Mouse (Mus musculus) forebrain, postnatal 0 days (tissue): ENCODE results near the gene 0610010F05Rik. TPM values are rescaled to one million over a fixed set of nuclear protein-coding genes. Genes with fewer than 3 reads are reported as not detected.
A peak's percentile ranks its signal among the peaks of the same experiment; 100 is the strongest.

Source experiments
- ATAC-seq: fragments of 200-750 bp; cut with Nextera tagmentation; 2 replicates; pipeline ENCODE4 v1.8.0; 2017; ENCODE audit warnings: mild to moderate bottlenecking, moderate library complexity
- DNase-seq: peaks from one replicate; pipeline ENCODE4 v3.0.0-alpha.2; 2015
- H3K27ac ChIP-seq: fragments of 300-500 bp; sonication (generic); 2 replicates; pipeline ENCODE4 v1.5.1; 2014; ENCODE audit warnings: low read depth, mild to moderate bottlenecking, antibody characterized with exemption, low read length, moderate library complexity, mixed read lengths
- H3K27me3 ChIP-seq: fragments of 300-500 bp; sonication (generic); 2 replicates; pipeline ENCODE4 v1.6.1; 2014; ENCODE audit warnings: mild to moderate bottlenecking, low read length, mixed read lengths; ENCODE audit not compliant: insufficient read depth
- H3K36me3 ChIP-seq: fragments of 300-500 bp; sonication (generic); 2 replicates; pipeline ENCODE4 v1.6.1; 2014; ENCODE audit warnings: mild to moderate bottlenecking, moderate library complexity; ENCODE audit not compliant: insufficient read depth
- H3K4me1 ChIP-seq: fragments of 300-500 bp; sonication (generic); 2 replicates; pipeline ENCODE4 v1.6.1; 2014; ENCODE audit warnings: antibody characterized with exemption; ENCODE audit not compliant: insufficient read depth
- H3K4me2 ChIP-seq: fragments of 300-500 bp; sonication (generic); 2 replicates; pipeline ENCODE4 v1.6.1; 2014; ENCODE audit warnings: low read depth, mild to moderate bottlenecking, moderate library complexity
- H3K4me3 ChIP-seq: fragments of 300-500 bp; sonication (generic); 2 replicates; pipeline ENCODE4 v1.5.1; 2014; ENCODE audit warnings: low read depth, low read length, mixed read lengths
- H3K9ac ChIP-seq: fragments of 300-500 bp; sonication (generic); 2 replicates; pipeline ENCODE4 v1.6.1; 2014; ENCODE audit warnings: mild to moderate bottlenecking
- H3K9me3 ChIP-seq: fragments of 300-500 bp; sonication (generic); 2 replicates; pipeline ENCODE4 v1.6.1; 2016; ENCODE audit warnings: low read length
- CTCF ChIP-seq: sonication (generic); IDR thresholded peaks from 2 replicates; pipeline ENCODE4 v1.5.1; 2016; ENCODE audit warnings: antibody characterized with exemption, control low read depth, low read depth
- WGBS: fragments of 180-500 bp; shearing (Covaris S2); extraction: QIAGEN DNeasy Blood & Tissue Kit; methylation state at CpG from one replicate; pipeline ENCODE4 v1.1.7; 2014; 5-methylcytosine and 5-hydroxymethylcytosine counted together
- polyA plus RNA-seq: library from polyadenylated mRNA; unstranded; fragments of >200 nt; fragmentation: Nextera tagmentation; extraction: Ambion mirVana; gene quantifications from 2 replicates; pipeline ENCODE4 v1.2.1, GENCODE M21; 2015
- total RNA-seq: library from RNA; depleted of rRNA; stranded (reverse); fragments of >200 nt; gene quantifications from 2 replicates; pipeline ENCODE4 v1.2.3, GENCODE M21; 2014; rRNA removed

Gene 0610010F05Rik
- total RNA-seq, result 128 and 140 TPM in 2 replicates
- polyA plus RNA-seq, result 114 and 126 TPM in 2 replicates

DNA sequence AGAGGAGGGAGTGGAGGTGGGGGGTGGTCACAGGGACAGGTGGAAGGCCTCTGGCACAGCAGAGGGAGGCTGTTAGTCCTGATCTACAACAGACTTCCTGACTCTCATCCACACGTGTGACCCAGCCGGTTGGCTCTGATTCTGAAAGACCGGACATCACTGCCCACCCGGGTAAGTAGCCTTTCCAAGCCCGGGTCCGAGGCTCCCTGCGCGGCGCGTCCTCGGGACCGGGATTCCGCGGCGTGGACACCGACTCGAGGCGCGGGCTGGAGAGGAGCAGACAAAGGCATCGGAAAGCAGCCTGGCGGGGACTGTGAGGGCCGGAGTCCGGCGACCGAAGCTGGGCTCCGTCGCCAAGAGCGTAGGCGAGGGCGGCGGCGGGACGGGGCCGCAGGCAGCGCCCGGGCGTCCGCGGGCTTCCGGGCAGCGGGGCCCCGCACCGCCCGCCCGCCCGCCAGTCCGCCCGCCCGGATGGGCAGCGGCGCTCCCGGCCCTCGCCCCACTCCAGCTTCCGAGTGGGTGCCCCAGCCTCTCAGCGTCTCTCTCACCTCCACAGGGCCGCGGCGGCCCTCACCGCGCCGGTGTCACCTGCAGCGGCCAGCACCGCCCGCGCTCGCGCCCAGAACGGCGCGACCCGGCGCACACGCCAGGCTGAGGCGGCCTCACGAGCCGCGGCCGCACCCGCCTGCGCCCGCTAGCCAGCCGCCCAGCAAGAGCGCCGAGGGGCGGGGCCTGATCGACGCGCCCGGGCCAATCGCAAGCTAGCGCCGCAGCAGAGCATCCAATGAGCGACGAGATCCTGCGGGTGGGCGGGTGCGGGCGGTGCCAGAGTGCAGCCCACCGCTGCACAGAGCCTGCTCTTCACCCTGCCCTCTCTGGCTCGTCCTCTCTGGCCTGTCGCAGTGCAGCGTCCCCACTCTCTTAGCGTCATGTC lies at the start of gene 0610010F05Rik:
0610010F05Rik (minus strand) TSS at position 695 of the 934 bp plus-strand sequence.
- Histone ChIP-seq H3K27ac (peak within 1 kb of the TSS; percentile 92), H3K9me3 (no peaks in the 10 kb centered on the region), H3K36me3 (peaks cover 4% of the 10 kb centered on the region), H3K9ac (peak within 1 kb of the TSS; percentile 97), H3K4me1 (no peaks in the 10 kb centered on the region), H3K27me3 (no peaks in the 10 kb centered on the region), H3K4me2 (peak within 1 kb of the TSS; percentile 75), H3K4me3 (peak within 1 kb of the TSS; percentile 92)
- no peak for TF ChIP-seq CTCF
- peak; percentile 100 for ATAC-seq
- 3% methylated on average over 96 of the region's 103 CpGs for WGBS
- DNase-seq, result peak; percentile 96

DNA sequence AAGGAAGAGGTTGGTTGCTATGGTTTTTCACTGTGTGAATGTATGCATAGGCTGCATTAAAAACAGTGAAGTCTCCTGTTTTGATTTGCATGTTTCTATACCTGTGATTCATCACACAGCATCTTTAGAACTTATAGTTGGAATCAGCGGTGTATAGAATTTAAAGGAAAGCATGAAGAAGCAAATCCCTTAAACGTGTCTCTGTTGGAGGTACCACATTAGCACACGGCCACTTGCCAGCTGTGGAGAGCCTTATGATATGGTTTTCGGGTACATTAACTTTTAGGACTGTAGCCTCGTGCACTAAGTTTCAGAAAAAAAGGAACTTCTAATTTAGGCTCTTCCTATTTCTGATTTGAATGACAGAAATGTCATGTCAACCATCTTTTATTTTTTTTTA lies 49.1 kb upstream of the 0610010F05Rik start:
- ATAC-seq, result no peak
- Histone ChIP-seq H3K36me3 (peaks cover 32% of the 10 kb centered on the region), H3K4me1 (no peaks in the 10 kb centered on the region), H3K27ac (no peak overlapping the region), H3K4me2 (no peak overlapping the region), H3K9ac (no peak overlapping the region), H3K9me3 (no peaks in the 10 kb centered on the region), H3K4me3 (no peak overlapping the region), H3K27me3 (no peaks in the 10 kb centered on the region)
- no peak for TF ChIP-seq CTCF
- DNase-seq, result no peak
- WGBS, result 89% methylated on average over 5 of the region's 5 CpGs

DNA sequence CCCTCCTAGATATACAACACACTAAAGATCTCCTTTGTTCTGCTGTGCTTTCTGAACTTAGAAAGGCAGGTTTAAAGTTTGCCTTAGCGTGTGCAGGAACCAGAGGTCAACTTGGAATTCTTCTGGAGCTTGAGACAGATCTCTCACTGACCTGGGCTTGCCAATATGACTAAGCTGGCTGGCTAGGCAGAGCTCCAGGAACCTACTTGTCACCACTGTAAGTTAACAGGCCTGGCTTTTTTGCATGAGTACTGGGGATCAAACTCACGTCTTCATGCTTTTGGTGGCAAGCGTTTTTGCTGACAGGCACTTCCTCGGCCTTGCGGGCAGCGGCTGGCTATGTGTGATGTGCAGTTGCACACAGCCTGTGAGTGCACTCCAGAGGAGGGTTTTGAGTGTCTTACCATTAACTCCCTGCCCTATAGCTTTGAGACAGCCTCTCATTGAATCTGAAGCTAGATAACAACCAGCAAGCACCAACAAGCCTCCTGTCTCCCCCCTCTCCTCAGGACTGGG lies 47.1 kb upstream of the 0610010F05Rik start:
- Histone ChIP-seq H3K36me3 (peaks cover 51% of the 10 kb centered on the region), H3K4me3 (no peak overlapping the region), H3K4me2 (no peak overlapping the region), H3K4me1 (no peaks in the 10 kb centered on the region), H3K9ac (no peak overlapping the region), H3K27ac (no peak overlapping the region), H3K27me3 (no peaks in the 10 kb centered on the region), H3K9me3 (no peaks in the 10 kb centered on the region)
- 91% methylated on average over 6 of the region's 6 CpGs for WGBS
- DNase-seq (no peak), ATAC-seq (no peak)
- TF ChIP-seq CTCF, result no peak

DNA sequence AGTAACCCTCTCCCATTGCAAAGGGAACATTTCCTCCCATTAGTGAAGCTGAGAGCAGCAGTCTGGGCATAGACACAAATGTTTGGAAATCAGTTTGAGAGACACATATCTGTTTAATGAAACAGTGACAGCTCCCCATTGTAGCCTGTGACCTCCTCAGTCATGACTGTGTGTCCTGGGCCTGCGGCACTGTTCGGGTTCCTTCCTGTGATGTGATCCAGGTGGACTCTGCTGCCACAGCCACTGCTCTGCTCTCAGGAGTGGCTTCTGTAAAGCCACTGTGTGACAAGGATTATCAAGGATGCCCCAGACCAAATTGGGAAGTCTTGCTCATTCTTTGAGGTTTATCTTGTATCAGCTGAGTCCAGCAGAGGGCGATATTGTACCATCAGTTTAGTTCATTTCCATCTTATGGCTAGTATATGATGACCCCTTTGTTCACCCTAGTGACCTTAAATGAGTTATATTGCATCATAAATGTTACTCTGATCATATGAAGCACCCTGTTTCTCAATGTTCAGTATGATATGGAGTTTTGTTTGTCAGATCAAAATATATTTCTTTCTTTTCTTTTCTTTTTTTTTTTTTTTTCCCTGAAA lies 45.7 kb upstream of the 0610010F05Rik start:
- 56% methylated on average over 3 of the region's 3 CpGs for WGBS
- Histone ChIP-seq H3K4me3 (no peak overlapping the region), H3K27me3 (no peaks in the 10 kb centered on the region), H3K36me3 (peaks cover 62% of the 10 kb centered on the region), H3K4me2 (no peak overlapping the region), H3K27ac (no peak overlapping the region), H3K9ac (no peak overlapping the region), H3K4me1 (no peaks in the 10 kb centered on the region), H3K9me3 (no peaks in the 10 kb centered on the region)
- TF ChIP-seq CTCF, result peak; percentile 80
- ATAC-seq, result 0 out of 2 replicates have a peak, but pooled peaks have one; percentile 25
- peak; percentile 77 for DNase-seq

DNA sequence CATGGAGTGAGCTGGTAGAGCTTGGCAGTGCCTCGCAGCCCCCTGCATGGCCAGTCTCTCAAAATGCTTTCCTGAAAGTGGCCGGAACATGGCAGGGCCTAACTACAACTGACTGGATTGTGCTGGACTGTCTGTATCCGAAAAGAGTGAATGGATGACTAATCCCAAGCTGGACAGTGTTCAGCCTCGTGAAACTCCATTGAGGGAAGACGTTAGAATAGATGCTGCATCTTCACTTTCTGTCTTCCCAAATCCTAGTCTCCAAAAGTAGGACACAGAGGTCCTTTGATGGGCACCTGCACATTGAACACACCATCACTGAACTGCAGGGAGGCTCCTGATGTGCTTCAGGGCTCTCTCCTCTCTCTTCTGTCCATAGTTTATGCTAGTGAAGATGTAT lies 42.7 kb upstream of the 0610010F05Rik start:
- H3K36me3 ChIP-seq, result peaks cover 65% of the 10 kb centered on the region
- WGBS, result 90% methylated on average over 5 of the region's 5 CpGs
- no peak for ATAC-seq

DNA sequence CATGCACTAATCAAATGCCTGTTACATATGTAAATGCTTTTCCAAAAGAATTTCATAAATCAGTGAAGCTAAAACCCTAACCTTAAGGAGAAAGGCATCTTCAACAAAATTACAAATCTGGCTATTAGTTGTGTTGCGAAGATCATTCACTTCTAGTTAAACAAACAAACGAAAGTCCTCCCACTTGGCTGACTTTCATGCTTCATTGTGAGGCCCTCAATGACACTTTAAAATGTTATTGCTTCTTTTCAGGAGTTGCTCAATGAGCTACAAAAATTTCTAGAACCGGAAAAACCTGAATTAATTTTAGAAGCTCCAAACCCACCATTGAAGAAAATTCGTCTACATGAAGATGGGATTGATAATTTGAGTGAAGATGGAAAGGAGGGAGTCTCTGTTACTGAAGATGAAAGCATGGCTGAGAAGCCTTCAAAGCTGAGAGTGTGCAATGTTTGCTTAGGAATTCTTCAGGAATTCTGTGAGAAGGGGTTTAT lies 38.9 kb upstream of the 0610010F05Rik start:
- Histone ChIP-seq H3K4me3 (no peak overlapping the region), H3K4me1 (0 out of 2 replicates have a peak, but pooled peaks cover under 1% of the 10 kb centered on the region), H3K27me3 (no peaks in the 10 kb centered on the region), H3K27ac (no peak overlapping the region), H3K4me2 (no peak overlapping the region), H3K9me3 (no peaks in the 10 kb centered on the region), H3K9ac (no peak overlapping the region), H3K36me3 (peaks cover 45% of the 10 kb centered on the region)
- no peak for TF ChIP-seq CTCF
- ATAC-seq, result no peak
- DNase-seq, result no peak
- WGBS, result 88% methylated on average over 4 of the region's 4 CpGs

More for the DNA sequence above, 42.7 kb upstream of the 0610010F05Rik start:
- H3K4me2 ChIP-seq, result no peak overlapping the region
- H3K9ac ChIP-seq, result no peak overlapping the region
- DNase-seq, result no peak
- H3K27ac ChIP-seq, result no peak overlapping the region
- no peak for TF ChIP-seq CTCF
- H3K9me3 ChIP-seq, result no peaks in the 10 kb centered on the region
- no peaks in the 10 kb centered on the region for H3K4me1 ChIP-seq
- H3K27me3 ChIP-seq, result no peaks in the 10 kb centered on the region
- no peak overlapping the region for H3K4me3 ChIP-seq
